Mouse (Mus musculus) cerebellum, adult 2 months (tissue): ENCODE results near the gene Vma21-ps.

Experiments used
- CTCF ChIP-seq: fragments of 200-500 bp; IDR thresholded peaks from 2 replicates; pipeline ENCODE4 v1.5.1; 2011; ENCODE audit warnings: low read depth, mild to moderate bottlenecking, control low read depth, low read length, moderate library complexity, borderline replicate concordance; ENCODE audit not compliant: insufficient read depth
- POLR2A ChIP-seq: fragments of 200-500 bp; IDR thresholded peaks from 2 replicates; pipeline ENCODE4 v1.6.1; 2011; ENCODE audit warnings: low read length, control low read depth, borderline replicate concordance; ENCODE audit not compliant: insufficient read depth

- TF ChIP-seq CTCF (no peak), POLR2A (no peak)
These were observed 22.3 kb upstream of the Vma21-ps start for GRCm38 (mm10) chr4:52519301-52519700.
